Mouse (Mus musculus) urinary bladder, adult 2 months (tissue): Measurements from ENCODE around the gene Gm5796. TPM values are rescaled to one million over a fixed set of nuclear protein-coding genes. Genes with fewer than 3 reads are reported as not detected.
"Not testable (repeated sequence)": the region's sequence is repeated elsewhere in the genome, so short reads cannot be mapped to it uniquely, and the experiment has no call there.

ENCODE experiments used
- DNase-seq: peaks from one replicate; pipeline ENCODE4 v3.0.0; 2022; ENCODE audit warnings: low spot score
- polyA plus RNA-seq: library from polyadenylated mRNA; depleted of rRNA; stranded (reverse); fragments of >200 nt; gene quantifications from 2 replicates; pipeline ENCODE4 v1.2.3, GENCODE M21; 2012; rRNA removed

Gm5796 gene
- 0.19 and 0.26 TPM in 2 replicates for polyA plus RNA-seq

DNA sequence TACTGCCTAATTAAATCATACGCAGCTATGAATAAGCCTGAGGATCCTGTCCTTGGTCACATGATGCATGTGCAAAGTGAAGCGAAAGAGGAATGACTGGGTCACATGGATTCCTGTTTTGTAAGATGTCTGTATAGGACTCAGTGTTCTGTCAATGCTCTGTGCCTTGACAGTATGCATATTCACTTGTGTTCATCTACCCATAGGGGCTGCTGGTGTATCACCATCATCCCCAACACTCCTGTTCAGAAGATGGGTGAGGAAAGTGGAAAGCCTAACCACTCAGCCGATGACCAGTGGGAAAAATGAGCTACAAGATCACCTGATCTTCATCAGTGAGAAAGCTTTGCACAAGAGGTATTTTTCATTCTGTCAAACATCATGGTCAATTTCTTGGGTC is at the start of gene Gm5796:
Gene Gm5796, plus strand, starts transcription at position 301 of the 400 bp plus-strand sequence.
- DNase-seq: not testable (repeated sequence)

GRCm38 (mm10) chr14:3998094-3998493 is 25.6 kb upstream of the Gm5796 start, which contains the start of gene Gm3099:
Gene Gm3099 (plus strand): TSS chr14:3998394.
- not testable (repeated sequence) for DNase-seq

- not testable (repeated sequence) for DNase-seq
These were observed 60.1 kb downstream of the Gm5796 start, which contains the start of gene Gm3115 for GRCm38 (mm10) chr14:4083820-4084219. Gene Gm3115 (plus strand): TSS chr14:4084120.

Other genes with a start within 250 kb of the Gm5796 start
- 0.22 and 0.30 TPM in 2 replicates for gene Gm3002, start 213.9 kb upstream of the Gm5796 start, polyA plus RNA-seq
- gene Gm3033, start 177.7 kb upstream of the Gm5796 start, polyA plus RNA-seq: 0.09 TPM in 1 of 2 replicates, not detected in the other
- not detected in 2 replicates for gene Gm2916, start 139.8 kb upstream of the Gm5796 start, polyA plus RNA-seq
- gene Gm3029, start 92.2 kb upstream of the Gm5796 start, polyA plus RNA-seq: not detected in 2 replicates
- gene Gm3095, start 60.4 kb upstream of the Gm5796 start, polyA plus RNA-seq: 0.17 TPM in 1 of 2 replicates, not detected in the other
- gene Gm3099, start 25.5 kb upstream of the Gm5796 start, polyA plus RNA-seq: not detected in 2 replicates
- not detected in 2 replicates for gene Gm3115, start 60.2 kb downstream of the Gm5796 start, polyA plus RNA-seq
- 3.6 and 6.4 TPM in 2 replicates for gene Gm8108, start 86.6 kb downstream of the Gm5796 start, polyA plus RNA-seq
- gene Gm3127, start 141.1 kb downstream of the Gm5796 start, polyA plus RNA-seq: not detected in 2 replicates
- gene Gm2974, start 158.6 kb downstream of the Gm5796 start, polyA plus RNA-seq: 0.09 and 0.11 TPM in 2 replicates
- gene Gm3138, start 225.7 kb downstream of the Gm5796 start, polyA plus RNA-seq: not detected in 2 replicates